Mouse (Mus musculus): ENCODE measurements around the gene Castor1.

- no peak for TF ChIP-seq CTCF (conservative IDR thresholded peaks at IDR 0.05; ENCODE audit: insufficient read depth, insufficient read length, low read depth, low read length)
- no peak for TF ChIP-seq POLR2A (IDR thresholded peaks at IDR 0.05; ENCODE audit: low read depth, low read length)
These were observed 20.3 kb upstream of the Castor1 start for GRCm38 (mm10) chr11:4197691-4198090.
